Mouse (Mus musculus): ENCODE results near the gene Msi1.

The Msi1 gene

DNA sequence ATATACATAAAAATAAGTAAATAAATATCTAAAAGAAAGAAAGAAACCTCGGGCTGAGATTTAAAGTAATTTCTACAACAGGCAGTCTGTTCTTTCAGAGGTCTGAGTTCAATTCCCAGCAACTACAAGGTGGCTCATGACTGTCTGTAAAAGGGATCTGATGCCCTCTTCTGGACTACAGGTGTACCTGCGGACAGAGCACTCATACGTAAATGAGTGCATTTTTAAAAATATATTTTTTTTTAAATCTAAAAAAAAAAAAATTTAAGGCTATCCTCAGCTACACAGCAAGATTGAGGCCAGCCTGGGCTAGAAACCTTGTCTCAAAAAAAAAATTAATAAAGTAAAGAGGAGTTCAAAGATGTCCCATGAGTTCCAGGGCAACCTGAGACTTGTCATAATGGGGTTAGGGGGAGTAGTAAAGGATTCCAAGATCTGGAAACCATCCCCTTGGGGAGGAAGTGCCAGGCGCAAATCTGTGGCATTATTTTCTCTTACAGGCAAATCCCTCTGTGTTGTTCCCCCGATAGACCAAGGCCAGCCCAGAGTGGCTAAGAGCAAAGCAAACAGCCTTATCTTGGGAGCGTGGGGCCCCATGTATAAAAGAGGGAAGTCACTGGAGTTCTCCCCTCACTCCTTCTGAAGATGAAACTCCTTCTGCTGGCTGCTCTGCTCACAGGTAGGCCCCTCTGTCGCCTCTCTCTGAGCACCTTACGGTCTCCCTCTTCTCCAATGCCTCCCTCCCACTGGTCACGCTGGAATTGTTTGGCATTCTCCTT, 36.4 kb downstream of the Msi1 start, which contains the start of gene Pla2g1b:
Pla2g1b (plus strand) TSS at position 621 of the 779 bp plus-strand sequence.
- no peak for DNase-seq (ENCODE audit: extremely low spot score, low spot score)

DNA sequence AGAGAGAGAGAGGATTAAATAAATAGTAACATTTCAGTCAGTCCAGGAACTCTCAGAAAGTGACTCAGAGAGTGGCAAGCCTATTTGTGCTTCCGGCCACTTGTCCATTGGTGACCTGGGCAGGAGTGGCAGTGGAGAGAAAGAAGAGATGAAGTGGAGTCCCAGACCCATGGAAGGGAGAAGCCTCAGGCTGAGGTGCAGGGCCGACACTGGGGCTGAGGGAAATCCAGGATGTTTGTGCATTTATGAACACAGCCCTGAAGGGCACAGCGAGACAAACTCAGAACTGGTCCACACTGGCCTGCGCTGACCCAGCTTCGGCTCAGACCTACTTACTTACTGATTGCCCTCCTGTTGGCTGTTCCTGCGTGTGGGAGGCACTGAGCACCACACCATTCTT, 40.4 kb downstream of the Msi1 start:
- DNase-seq (ENCODE audit: extremely low spot score, low spot score) = no peak

DNA sequence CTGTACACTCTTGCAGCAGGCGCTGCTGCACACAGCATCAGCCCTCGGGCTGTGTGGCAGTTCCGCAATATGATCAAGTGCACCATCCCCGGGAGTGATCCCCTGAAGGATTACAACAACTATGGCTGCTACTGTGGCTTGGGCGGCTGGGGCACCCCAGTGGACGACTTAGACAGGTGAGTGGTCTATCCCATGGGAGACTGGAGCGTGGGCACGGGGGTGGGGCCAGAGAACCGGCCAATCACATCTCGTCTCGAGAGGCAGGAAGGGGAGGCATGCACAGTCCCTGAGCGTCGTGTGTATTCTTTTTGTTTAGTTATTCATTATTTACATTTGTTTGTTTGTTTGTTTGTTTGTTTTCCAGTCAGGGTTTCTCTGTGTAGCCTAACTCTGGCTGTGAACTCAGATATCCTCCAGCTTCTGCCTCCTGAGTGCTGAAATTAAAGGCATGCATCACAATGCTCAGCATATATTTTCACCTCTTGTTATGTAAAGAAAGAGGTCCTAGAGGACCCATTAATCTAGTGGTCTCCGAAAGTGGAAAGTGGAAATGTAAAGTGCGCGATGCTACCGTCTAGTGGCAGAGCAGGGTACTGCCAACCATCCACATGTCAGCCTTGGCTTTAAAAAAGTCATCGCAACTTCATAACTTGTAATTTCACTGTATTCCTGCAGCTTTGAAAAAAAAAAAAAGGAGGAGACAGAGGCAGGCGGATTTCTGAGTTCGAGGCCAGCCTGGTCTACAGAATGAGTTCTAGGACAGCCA, 41.5 kb downstream of the Msi1 start:
- peak; percentile 59 for DNase-seq (ENCODE audit: extremely low spot score, low spot score)

DNA sequence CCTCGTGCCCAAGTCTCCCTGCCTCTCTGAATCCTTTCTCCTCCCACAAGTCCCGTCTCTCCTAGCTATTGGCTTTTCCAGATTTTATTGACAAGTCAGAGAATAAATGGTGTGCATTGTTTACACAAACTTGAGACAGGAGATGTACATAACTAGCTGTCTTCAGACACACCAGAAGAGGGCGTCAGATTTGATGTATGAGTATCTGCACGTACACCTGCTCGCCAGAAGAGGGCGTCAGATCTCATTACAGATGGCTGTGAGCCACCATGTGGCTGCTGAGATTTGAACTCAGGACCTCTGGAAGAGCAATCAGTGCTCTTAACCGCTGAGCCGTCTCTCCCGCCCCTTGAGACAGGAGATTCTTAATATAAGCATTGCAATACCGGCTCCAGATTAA, 43.8 kb downstream of the Msi1 start:
- no peak for DNase-seq (ENCODE audit: extremely low spot score, low spot score)

DNA sequence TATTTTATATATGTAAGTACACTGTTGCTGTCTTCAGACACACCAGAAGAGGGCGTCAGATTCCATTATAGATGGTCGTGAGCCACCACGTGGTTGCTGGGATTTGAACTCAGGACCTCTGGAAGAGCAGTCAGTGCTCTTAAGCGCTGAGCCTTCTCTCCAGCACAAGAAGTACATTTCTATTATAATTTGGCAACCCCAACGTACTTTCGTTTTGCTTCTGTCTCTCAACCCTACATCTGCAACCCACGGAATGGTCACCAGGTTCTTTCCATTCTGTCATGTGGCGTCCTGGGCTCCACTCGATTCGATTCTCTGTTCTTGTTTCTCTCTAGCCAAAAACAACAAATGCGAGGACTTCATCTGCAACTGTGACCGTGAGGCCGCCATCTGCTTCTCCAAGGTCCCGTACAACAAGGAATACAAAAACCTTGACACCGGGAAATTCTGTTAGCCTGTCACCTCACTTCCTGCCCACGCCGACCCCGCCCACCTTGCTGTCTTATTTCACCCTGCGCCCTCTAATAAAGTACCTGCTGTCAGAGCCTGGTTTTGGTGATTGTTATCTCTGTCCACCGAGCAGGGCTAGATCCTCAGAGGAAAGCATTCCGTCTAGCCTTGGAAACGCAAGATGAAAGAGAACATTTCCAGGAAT, 44.9 kb downstream of the Msi1 start:
- DNase-seq (ENCODE audit: extremely low spot score, low spot score) = no peak

DNA sequence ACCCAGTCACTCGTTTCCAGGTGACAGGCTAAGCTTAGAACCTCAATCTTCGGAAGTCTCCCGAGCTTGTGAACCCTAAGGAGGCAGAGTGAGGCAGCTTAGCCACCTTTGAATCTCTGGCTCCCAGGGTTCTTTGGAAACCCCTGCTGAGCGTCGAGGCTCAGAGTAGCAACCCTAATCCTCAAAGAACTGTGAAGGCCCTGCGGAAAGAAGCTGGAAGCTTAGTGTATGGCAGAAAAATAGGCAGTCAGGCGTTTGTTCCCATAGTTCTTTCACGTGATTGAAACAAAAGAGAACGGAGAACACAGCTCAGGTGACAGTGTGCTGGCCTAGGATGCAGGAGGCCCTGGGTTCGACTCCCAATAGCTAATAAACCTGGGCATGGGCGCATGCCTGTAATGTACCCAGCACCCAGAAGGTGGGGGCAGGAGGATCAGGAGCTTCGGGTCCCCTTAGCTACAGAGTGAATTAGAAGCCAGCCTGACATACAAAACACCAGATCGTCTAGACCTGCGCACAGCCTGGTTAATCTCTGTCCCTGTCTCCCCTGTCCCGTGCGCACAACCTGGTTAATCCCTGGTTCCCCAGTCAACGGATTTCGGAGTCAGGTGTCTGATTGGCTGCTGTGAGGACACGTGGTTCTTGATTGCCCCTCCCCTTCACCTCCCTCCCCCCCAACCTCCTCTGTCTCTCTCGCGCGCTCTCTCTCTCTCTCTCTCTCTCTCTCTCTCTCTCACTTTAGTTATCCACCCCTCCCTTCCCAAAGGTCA, 46.1 kb downstream of the Msi1 start:
- peak; percentile 60 for DNase-seq (ENCODE audit: extremely low spot score, low spot score)

DNA sequence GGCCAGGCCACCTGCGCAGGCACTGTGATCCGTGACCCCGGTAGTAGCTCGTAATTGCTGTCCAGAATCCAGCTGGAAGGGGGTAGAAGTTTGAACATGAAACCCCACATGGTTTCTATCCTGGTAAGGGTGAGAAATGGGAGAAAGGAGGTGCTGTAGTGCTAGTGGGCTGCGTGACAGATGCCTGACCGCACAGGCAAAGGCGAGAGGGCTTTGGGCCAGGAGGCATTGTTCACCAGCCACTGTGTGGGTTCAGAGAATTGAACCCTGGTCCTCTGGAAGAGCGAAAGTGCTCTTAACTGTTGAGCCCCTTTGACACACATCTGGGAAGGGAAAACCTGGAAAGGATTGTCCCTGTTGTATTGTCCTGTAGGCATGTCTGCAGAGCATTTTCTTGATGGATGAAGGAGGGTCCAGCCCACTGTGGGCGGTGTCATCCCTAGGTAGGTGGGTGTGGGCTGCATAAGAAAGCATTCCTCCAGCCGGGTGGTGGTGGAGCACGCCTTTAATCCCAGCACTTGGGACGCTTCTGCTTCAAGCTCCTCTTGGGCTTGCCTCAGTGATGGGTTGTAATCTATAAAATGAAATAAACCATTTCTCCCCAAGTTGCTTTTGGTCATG, 46.8 kb downstream of the Msi1 start:
- DNase-seq (ENCODE audit: extremely low spot score, low spot score) = no peak

DNA sequence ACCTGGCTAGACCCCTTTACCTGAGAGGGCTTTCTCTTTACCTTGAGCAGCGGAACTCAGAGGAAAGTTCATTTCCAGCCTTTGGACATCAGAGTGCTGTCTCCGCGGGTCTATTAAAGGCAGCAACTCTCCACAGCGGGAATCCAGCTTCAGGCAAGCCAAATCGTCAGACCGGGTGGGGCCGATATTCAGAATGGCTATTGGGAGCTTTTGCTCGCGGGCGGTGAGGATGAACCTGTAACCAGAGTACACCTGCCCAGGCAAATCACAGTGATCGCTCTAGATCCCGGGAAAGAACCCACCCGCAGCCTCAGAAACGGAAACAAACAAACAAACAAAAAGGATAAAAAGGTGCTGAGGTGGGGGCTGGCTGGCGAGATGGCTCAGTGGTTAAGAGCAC, 50.2 kb downstream of the Msi1 start:
- DNase-seq (ENCODE audit: extremely low spot score, low spot score) = no peak

DNA sequence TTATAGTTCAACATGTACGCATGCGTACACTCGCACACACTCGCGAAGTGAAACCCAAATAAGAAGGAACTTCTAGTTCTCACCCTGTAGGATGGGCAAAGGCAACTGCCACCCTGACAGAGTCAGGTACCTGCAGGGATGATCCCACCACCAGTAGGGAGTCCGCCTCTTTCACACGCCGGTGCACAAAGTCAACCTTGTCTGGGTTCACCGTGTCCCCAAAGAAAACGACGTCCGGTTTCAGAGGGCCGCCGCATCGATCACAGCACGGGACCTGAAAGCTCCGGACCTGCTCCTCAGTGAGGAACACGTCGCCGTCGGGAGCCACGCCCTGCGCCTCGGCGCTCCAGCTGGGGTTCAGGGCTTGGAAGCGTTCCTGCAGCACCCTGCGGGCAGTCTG, 50.7 kb downstream of the Msi1 start:
- no peak for DNase-seq (ENCODE audit: extremely low spot score, low spot score)

DNA sequence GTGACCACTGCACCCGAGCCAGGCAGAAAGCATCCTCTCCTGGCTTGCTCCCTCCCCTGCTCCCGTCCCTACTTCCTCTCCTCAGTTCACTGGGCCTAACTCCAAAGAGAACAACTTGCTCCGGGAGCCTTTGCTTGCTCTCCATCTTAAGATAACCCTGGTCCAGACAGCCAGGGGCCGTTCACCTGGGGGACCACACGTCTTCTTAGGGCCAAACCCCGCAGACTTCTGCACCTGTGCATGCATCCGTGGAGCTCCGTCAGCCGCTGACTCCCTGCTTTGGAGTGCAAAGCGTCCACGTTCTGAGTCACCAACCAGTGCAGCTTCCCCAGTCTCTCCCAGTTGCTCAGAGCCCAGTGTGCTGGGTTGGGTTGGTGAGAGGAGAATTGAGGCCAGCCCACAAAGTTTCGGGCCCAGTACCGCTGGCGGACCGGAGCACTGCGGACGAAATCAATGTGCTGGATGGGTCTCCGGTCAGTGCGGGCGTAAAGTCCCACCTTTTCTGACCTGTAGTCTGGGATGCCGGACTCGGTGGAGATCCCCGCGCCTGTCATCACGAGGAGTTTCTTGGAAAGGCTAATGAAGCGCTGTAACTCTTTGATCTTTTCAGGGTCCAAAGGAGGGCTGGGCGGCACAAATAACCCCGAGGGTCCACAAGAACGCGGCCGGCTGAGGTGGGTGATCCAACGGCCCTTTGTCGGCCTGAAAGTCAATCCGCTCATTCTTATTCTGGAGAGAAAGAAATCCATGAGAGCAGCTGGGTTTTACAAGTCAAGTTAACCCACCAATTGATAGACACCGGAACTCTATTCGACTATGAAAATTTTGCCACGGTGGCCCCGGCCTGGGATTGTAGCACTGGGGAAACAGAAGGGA, 53.2 kb downstream of the Msi1 start:
- DNase-seq (ENCODE audit: extremely low spot score, low spot score) = no peak

DNA sequence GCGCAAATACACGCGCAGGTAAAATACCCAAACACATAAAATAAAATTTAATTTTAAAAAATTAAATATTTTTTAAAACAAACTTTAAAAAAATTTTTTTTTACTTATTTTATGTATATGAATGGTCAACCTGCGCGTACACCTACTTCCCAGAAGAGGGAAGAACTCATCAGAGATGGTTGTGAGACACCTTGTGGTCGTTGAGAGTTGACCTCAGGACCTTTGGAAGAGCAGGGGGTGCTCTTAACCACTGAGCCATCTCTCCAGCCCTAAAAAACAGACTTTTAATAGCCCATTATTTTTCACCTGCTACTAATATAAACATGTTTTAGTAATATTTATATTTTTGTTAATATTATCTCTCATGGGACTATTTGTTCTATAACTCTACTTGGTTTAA, 54.0 kb downstream of the Msi1 start:
- DNase-seq (ENCODE audit: extremely low spot score, low spot score) = no peak

DNA sequence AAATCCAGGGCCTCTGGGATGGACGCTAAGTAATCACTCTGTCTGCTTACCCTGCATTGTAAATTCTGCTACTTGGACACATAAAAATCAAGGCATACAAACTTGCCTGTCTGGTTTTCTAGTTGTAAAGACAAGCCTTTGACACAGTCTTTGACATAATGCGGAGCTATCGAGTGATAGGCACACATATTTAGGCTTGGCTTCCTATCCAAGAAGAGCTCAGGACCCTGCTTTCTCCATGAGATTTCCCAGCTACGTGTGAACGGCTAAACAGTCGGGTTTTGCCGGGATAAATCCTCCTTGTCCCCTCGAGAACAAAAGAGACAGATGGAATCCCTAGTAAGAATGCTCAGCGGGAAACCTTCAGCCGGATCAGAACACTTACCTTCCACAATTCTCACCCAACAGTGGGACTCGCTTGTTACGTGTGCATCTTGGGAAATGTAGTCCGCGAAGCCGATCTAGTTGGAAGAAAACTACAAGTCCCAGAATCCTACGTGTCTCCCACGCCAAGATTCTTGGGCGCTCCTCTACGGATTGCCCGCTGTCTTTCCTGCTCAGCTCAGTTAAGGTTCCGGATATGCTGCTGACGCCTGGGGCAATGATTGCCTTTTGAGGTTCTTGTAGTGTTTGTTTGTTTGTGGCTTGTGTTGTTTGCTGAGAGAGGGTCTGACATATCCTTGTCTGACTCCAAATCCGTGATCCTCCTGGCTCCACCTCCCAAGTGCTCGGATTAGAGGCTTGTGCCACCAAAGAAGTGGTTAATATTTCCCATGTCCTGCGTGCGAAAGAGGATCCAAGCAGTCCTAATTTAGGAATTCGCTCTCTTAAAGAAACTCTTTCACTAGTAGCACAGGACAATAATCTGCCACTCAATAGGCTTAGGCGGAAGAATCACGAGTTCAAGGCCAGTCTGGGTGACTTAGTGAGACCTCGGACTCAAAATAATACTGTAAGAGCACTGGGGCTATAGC, 54.8 kb downstream of the Msi1 start, which contains the start of gene Sirt4:
Sirt4 (minus strand) TSS at position 779 of the 974 bp plus-strand sequence.
- DNase-seq (ENCODE audit: extremely low spot score, low spot score) = peak; percentile 77

DNA sequence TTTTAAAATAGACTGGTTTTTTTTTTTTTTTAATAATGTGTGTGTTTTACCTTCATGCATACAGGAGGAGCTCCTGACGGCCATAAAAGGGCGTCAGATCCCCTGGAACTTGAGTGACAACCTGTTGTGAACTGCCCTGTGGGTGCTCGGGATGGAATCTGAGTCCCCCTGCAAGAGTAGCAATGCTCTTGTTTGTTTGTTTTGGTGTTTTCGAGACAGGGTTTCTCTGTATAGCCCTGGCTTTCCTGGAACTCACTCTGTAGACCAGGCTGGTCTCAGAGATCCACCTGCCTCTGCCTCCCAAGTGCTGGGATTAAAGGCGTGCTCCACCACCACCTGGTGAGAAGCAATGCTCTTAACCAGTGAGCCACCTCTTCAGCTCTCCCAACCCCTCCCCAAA, 55.6 kb downstream of the Msi1 start:
- DNase-seq (ENCODE audit: extremely low spot score, low spot score) = no peak

DNA sequence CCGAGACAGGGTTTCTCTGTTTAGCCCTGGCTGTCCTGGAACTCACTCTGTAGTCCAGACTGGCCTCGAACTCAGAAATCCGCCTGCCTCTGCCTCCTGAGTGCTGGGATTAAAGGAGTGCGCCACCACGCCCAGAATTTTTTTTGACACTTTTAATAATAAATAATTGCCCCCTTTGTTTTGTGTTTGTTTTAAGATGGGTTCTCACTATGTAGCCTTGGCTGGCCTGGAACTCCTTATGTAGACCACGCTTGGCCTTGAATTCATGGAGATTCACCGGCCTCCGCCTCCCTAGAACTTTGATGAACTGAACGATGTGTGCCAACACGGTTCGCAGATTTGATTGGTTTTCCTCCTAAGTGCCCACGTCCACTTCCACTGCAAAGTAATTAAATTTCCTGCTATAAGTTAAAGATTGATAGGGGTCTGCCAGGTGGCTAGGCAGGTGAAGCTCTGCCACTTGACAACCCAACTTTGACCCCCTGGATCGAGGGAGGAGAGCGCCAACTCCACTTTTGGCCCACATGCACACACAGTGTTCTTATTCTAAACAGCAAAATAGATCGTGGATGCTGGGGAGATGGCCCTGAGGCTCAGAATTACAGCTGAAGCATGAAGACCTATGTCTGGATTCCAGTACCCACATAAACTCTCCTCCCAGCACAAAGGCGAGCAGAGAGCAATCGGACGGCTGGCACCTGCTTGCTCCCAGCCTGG, 56.2 kb downstream of the Msi1 start:
- DNase-seq (ENCODE audit: extremely low spot score, low spot score) = no peak

DNA sequence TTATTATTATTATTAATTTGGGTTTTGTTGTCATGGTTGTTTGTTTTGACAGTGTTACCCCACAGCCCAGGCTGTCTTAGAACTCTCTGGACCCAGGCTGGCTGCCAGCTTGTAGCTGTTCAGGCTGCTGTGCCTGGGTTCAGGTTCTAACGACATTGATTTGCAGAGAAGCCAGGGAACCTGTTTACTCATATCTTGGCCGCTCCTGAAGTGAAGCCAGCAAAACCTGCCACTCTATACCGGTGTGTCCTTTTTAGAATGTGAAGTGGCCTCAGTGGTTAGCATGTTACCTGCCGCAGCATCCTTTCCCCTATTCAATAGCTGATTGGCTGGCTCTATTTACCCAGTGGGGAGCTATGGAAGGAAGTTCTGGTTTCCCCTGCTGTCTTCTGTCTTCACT, 57.3 kb downstream of the Msi1 start:
- DNase-seq (ENCODE audit: extremely low spot score, low spot score) = no peak

DNA sequence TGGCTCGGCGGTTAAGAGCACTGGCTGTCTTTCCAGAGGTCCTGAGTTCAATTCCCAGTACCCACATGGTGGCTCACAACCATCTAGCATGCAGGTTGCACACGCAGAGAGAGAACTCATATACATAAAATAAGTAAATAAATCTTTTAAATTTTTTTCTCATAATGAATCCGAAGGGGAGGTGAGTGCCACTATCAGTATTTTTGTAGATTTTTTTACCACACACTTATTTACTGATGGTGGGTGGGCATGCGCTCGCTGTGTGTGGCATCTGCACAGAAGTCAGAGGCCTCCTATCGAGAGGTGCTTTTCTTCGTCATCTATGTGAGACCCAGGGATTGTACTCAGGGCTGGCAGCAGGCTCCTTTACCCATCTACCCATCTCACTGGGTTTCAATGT, 58.0 kb downstream of the Msi1 start:
- DNase-seq (ENCODE audit: extremely low spot score, low spot score) = no peak

DNA sequence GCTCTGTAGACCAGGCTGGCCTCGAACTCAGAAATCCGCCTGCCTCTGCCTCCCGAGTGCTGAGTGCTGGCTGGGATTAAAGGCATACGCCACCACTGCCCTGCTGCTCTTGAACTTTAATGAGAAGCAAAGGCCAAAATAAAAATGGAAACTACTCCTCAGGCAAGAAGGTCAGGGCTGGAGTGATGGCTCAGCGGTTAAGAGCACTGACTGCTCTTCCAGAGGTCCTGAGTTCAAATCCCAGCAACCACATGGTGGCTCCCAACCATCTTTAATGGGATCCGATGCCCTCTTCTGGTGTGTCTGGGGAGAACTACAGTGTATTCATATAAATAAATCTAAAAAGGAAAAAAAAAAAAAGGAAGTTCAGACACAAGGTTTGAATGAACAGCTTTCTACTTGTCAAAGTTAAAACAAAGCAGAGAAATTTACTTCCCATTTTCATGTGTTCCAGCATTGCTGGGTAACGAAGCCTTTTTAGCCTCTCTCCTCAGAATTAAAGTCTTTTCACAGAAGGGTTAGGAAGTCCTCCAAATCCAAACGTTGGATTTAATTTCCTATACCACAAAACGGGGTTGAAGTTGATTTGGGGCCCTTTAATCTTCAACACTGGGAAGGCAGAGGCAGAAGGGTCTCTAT, 58.7 kb downstream of the Msi1 start:
- DNase-seq (ENCODE audit: extremely low spot score, low spot score) = no peak
